Comparison of ENCODE assay signal across 16 mouse cellular contexts in genomic region chr1:174501011-174501410, GRCm38 (mm10). TPM values are rescaled to one million over a fixed set of nuclear protein-coding genes. Genes with fewer than 3 reads are reported as not detected.
DNase-seq lines count a peak whose midpoint lies in the region; ATAC-seq and TF ChIP-seq lines count a peak whose summit lies in the region.
"Had no signal": no experiment of that assay in that cellular context is flagged by ENCODE, and none has a peak within 500 bp of the region (broad histone marks: within the 10 kb centered on the region; RNA-seq: fewer than 3 reads in every experiment).

No protein-coding gene starts in this region.

- H3K27me3 ChIP-seq in kidney, embryonic 14.5 days (ENCODE audit: control insufficient read depth, insufficient read depth, low read length) = peaks cover 10% of the 10 kb centered on the region
- peaks cover 18% of the 10 kb centered on the region for H3K27me3 ChIP-seq in embryonic facial prominence, embryonic 10.5 days (replicated peaks; ENCODE audit: low read depth, poor library complexity, severe bottlenecking)
- no peaks in the 10 kb centered on the region; the same call in 1 of the 2 replicates for H3K27me3 ChIP-seq in hindbrain, embryonic 10.5 days (ENCODE audit: insufficient read depth, poor library complexity, severe bottlenecking)
- no peaks in the 10 kb centered on the region for H3K27me3 ChIP-seq in midbrain, embryonic 14.5 days (ENCODE audit: control insufficient read depth, insufficient read depth, low read length)

- no peak for TF ChIP-seq CTCF in left cerebral cortex, adult 2 months (IDR thresholded peaks at IDR 0.05)

- no peak overlapping the region for H3K4me3 ChIP-seq in kidney, embryonic 14.5 days (ENCODE audit: low read length)
- H3K4me3 ChIP-seq in embryonic facial prominence, embryonic 10.5 days = peak overlapping the region; percentile 75
- H3K4me3 ChIP-seq in hindbrain, embryonic 10.5 days = peak overlapping the region; percentile 73
- no peak overlapping the region for H3K4me3 ChIP-seq in midbrain, embryonic 14.5 days (replicated peaks; ENCODE audit: low read depth, low read length)
- no peak overlapping the region for H3K4me3 ChIP-seq in left cerebral cortex, adult 2 months
- H3K4me3 ChIP-seq: myocyte had no signal

- peak overlapping the region; percentile 98; the same call in 1 of the 2 replicates for H3K4me2 ChIP-seq in kidney, embryonic 14.5 days (replicated peaks; ENCODE audit: low read depth, low read length)
- peak overlapping the region; percentile 93; the same call in 1 of the 2 replicates for H3K4me2 ChIP-seq in midbrain, embryonic 14.5 days (ENCODE audit: low read length)

- H3K27ac ChIP-seq in kidney, embryonic 14.5 days (ENCODE audit: low read depth, low read length) = no peak overlapping the region
- H3K27ac ChIP-seq in embryonic facial prominence, embryonic 10.5 days (replicated peaks) = no peak overlapping the region
- H3K27ac ChIP-seq in hindbrain, embryonic 10.5 days = peak overlapping the region; percentile 94
- no peak overlapping the region; the same call in 1 of the 2 replicates for H3K27ac ChIP-seq in midbrain, embryonic 14.5 days (replicated peaks; ENCODE audit: low read depth, low read length)
- no peak overlapping the region for H3K27ac ChIP-seq in left cerebral cortex, adult 2 months

- H3K9me3 ChIP-seq in kidney, embryonic 14.5 days (ENCODE audit: control insufficient read depth, low read length) = no peaks in the 10 kb centered on the region
- no peaks in the 10 kb centered on the region for H3K9me3 ChIP-seq in embryonic facial prominence, embryonic 10.5 days
- H3K9me3 ChIP-seq in hindbrain, embryonic 10.5 days = no peaks in the 10 kb centered on the region
- no peaks in the 10 kb centered on the region for H3K9me3 ChIP-seq in midbrain, embryonic 14.5 days (ENCODE audit: control insufficient read depth, low read length)

- 65% methylated on average over 1 of the region's 1 CpGs for WGBS in kidney, embryonic 14.5 days
- WGBS in embryonic facial prominence, embryonic 10.5 days = 37% methylated on average over 1 of the region's 1 CpGs
- WGBS in hindbrain, embryonic 10.5 days = 19% methylated on average over 1 of the region's 1 CpGs
- WGBS in midbrain, embryonic 14.5 days = 7% methylated on average over 1 of the region's 1 CpGs

- H3K9ac ChIP-seq in kidney, embryonic 14.5 days (ENCODE audit: low read depth, low read length) = no peak overlapping the region
- H3K9ac ChIP-seq in midbrain, embryonic 14.5 days (replicated peaks; ENCODE audit: low read length) = no peak overlapping the region

- H3K36me3 ChIP-seq in kidney, embryonic 14.5 days (ENCODE audit: control insufficient read depth, insufficient read depth, low read length) = no peaks in the 10 kb centered on the region
- no peaks in the 10 kb centered on the region for H3K36me3 ChIP-seq in embryonic facial prominence, embryonic 10.5 days (replicated peaks)
- H3K36me3 ChIP-seq in hindbrain, embryonic 10.5 days = no peaks in the 10 kb centered on the region
- no peaks in the 10 kb centered on the region for H3K36me3 ChIP-seq in midbrain, embryonic 14.5 days (ENCODE audit: control insufficient read depth, insufficient read depth, low read length)

- no peak for ATAC-seq in kidney, embryonic 14.5 days (ENCODE audit: low FRiP score, low TSS enrichment)
- ATAC-seq in midbrain, embryonic 14.5 days (ENCODE audit: low FRiP score, low TSS enrichment) = no peak
- no peak for ATAC-seq in frontal cortex, adult (ENCODE audit: low TSS enrichment)
- ATAC-seq: inflammation-experienced regulatory T-cells, adult 6 months had no signal

- intact Hi-C loops in left cerebral cortex, adult 2 months (cut with DNase I) = no loop called here

- DNase-seq in kidney, adult 18-20 months = no peak
- no peak for DNase-seq in embryonic facial prominence, embryonic 10.5 days (ENCODE audit: low spot score)
- DNase-seq in hindbrain, embryonic 10.5 days (ENCODE audit: low spot score) = no peak
- DNase-seq in midbrain, embryonic 14.5 days = no peak
- no peak for DNase-seq in testis, postnatal 10 days (ENCODE audit: low spot score)
- DNase-seq in left cerebral cortex, adult 2 months (ENCODE audit: extremely low spot score in 1 of 2, low spot score in 2 of 2) = no peak

- H3K4me1 ChIP-seq in kidney, embryonic 14.5 days (ENCODE audit: control insufficient read depth, insufficient read depth, low read length) = peaks cover 14% of the 10 kb centered on the region
- peaks cover 30% of the 10 kb centered on the region for H3K4me1 ChIP-seq in embryonic facial prominence, embryonic 10.5 days
- H3K4me1 ChIP-seq in hindbrain, embryonic 10.5 days (replicated peaks) = peaks cover 60% of the 10 kb centered on the region
- peaks cover 18% of the 10 kb centered on the region for H3K4me1 ChIP-seq in midbrain, embryonic 14.5 days (ENCODE audit: control insufficient read depth, insufficient read depth, low read length)

RNA-seq across cellular contexts. Expression of gene Fmn2, which starts 0.6 kb away (rescaled TPM):
- polyA plus RNA-seq in kidney, embryonic 14.5 days (2014; fragmentation: Nextera tagmentation; extraction: Ambion mirVana) = 0.93 and 1.6 TPM in 2 replicates
- polyA plus RNA-seq in embryonic facial prominence, embryonic 10.5 days (2016; fragmentation: Nextera tagmentation; extraction: Ambion mirVana) = 2.4 and 2.5 TPM in 2 replicates
- polyA plus RNA-seq in hindbrain, embryonic 10.5 days (2016; fragmentation: Nextera tagmentation; extraction: Ambion mirVana) = 6.1 and 8.0 TPM in 2 replicates
- 9.4 and 10.3 TPM in 2 replicates for polyA plus RNA-seq in midbrain, embryonic 14.5 days (2014; fragmentation: Nextera tagmentation; extraction: Ambion mirVana)
- total RNA-seq in left cerebral cortex, adult 2 months (2021) = 10 to 100 TPM; 81.5 to 87.0 TPM
- polyA plus RNA-seq: inflammation-experienced regulatory T-cells, adult 6 months; myocyte had no signal

RNA-seq across cellular contexts. Expression of gene Olfr220, which starts 59.1 kb away (rescaled TPM):
- not detected in 2 replicates for polyA plus RNA-seq in kidney, embryonic 14.5 days (2014; fragmentation: Nextera tagmentation; extraction: Ambion mirVana)
- not detected in 2 replicates for polyA plus RNA-seq in embryonic facial prominence, embryonic 10.5 days (2016; fragmentation: Nextera tagmentation; extraction: Ambion mirVana)
- polyA plus RNA-seq in hindbrain, embryonic 10.5 days (2016; fragmentation: Nextera tagmentation; extraction: Ambion mirVana) = not detected in 2 replicates
- polyA plus RNA-seq in midbrain, embryonic 14.5 days (2014; fragmentation: Nextera tagmentation; extraction: Ambion mirVana) = not detected in 2 replicates
- not detected for total RNA-seq in left cerebral cortex, adult 2 months (2021)
- total RNA-seq: adrenal gland, postnatal 25 days; gastrocnemius, postnatal 25 days had no signal
- polyA plus RNA-seq: cerebellum, adult 2 months; inflammation-experienced regulatory T-cells, adult 6 months; limb, embryonic 14.5 days; lung, postnatal 0 days; myocyte; stomach, embryonic 14.5 days had no signal

Comparison
In these comparisons a context has a peak if more than half of its experiments do, and no peak if none do; other contexts are left out.
1. H3K4me3 ChIP-seq: peak in embryonic facial prominence, embryonic 10.5 days (single experiment) and hindbrain, embryonic 10.5 days (single experiment); none in kidney, embryonic 14.5 days (single experiment), midbrain, embryonic 14.5 days (single experiment) and left cerebral cortex, adult 2 months (single experiment).